Mouse (Mus musculus): Measurements from ENCODE around the gene Pld2.

- TF ChIP-seq CTCF (conservative IDR thresholded peaks at IDR 0.05; ENCODE audit: low read length) (no peak), NANOG (IDR thresholded peaks at IDR 0.05; ENCODE audit: borderline replicate concordance, low read length) (no peak), POU5F1 (IDR thresholded peaks at IDR 0.05; ENCODE audit: borderline replicate concordance, low read length) (no peak)
Observed at GRCm38 (mm10) chr11:70514288-70514687, 25.6 kb upstream of the Pld2 start, which contains the start of gene Vmo1.
